Mouse (Mus musculus) CH12.LX (cell line): ENCODE measurements around the gene Ehmt1.

ENCODE experiments used
- CTCF ChIP-seq, 2 experiments: IDR thresholded peaks in 1 of 2; conservative IDR thresholded peaks in 1 of 2; 2 replicates each; pipeline ENCODE4 v1.5.1; 2011 to 2012; ENCODE audit warnings: low read depth in 2 of 2, low read length in 2 of 2, improper control_type of control experiment in 1 of 2, inconsistent platforms in 1 of 2, mild to moderate bottlenecking in 1 of 2, moderate library complexity in 1 of 2
- EP300 ChIP-seq: IDR thresholded peaks from 2 replicates; pipeline ENCODE4 v1.6.1; 2011; ENCODE audit warnings: low read length, improper control_type of control experiment
- HCFC1 ChIP-seq: IDR thresholded peaks from 2 replicates; pipeline ENCODE4 v1.6.1; 2012; ENCODE audit warnings: low read depth, mild to moderate bottlenecking, inconsistent platforms, low read length, improper control_type of control experiment
- JUND ChIP-seq: conservative IDR thresholded peaks from 2 replicates; pipeline ENCODE4 v1.6.1; 2011; ENCODE audit warnings: low read depth, low read length, improper control_type of control experiment
- MAFK ChIP-seq: IDR thresholded peaks from 2 replicates; pipeline ENCODE4 v1.6.1; 2011; ENCODE audit warnings: low read length, improper control_type of control experiment; ENCODE audit not compliant: insufficient replicate concordance
- POLR2A ChIP-seq: IDR thresholded peaks from 2 replicates; pipeline ENCODE4 v1.6.1; 2011; ENCODE audit warnings: low read depth, mild to moderate bottlenecking, improper control_type of control experiment, low read length
- TCF12 ChIP-seq: IDR thresholded peaks from 2 replicates; pipeline ENCODE4 v1.6.1; 2014; ENCODE audit warnings: low read depth, mild to moderate bottlenecking, inconsistent platforms, low read length, improper control_type of control experiment
- USF1 ChIP-seq: IDR thresholded peaks from 2 replicates; pipeline ENCODE4 v1.6.1; 2014; ENCODE audit warnings: low read depth, mild to moderate bottlenecking, inconsistent platforms, low read length, improper control_type of control experiment
- ZNF384 ChIP-seq: IDR thresholded peaks from 2 replicates; pipeline ENCODE4 v1.6.1; 2012; ENCODE audit warnings: low read depth, low read length, improper control_type of control experiment, inconsistent platforms

GRCm38 (mm10) chr2:24870952-24871351 is 48.5 kb downstream of the Ehmt1 start:
- TF ChIP-seq JUND (no peak), CTCF (conservative IDR thresholded peaks at IDR 0.05 in 1 of 2, IDR thresholded peaks at IDR 0.05 in 1 of 2; ENCODE audit: low read depth in 2 of 2, low read length in 2 of 2) (no peak), HCFC1 (no peak), POLR2A (no peak), MAFK (no peak), USF1 (no peak), ZNF384 (no peak), EP300 (no peak), TCF12 (no peak)
